ENCODE assay signal across 8 mouse cellular contexts in genomic region chr2:69884581-69884980, GRCm38 (mm10). TPM values are rescaled to one million over a fixed set of nuclear protein-coding genes. Genes with fewer than 3 reads are reported as not detected.
DNase-seq lines count a peak whose midpoint lies in the region; ATAC-seq and TF ChIP-seq lines count a peak whose summit lies in the region.

No protein-coding gene starts in this region.

- H3K27me3 ChIP-seq in heart, postnatal 0 days (ENCODE audit: control insufficient read depth, insufficient read depth, low read length): no peaks in the 10 kb centered on the region
- no peaks in the 10 kb centered on the region for H3K27me3 ChIP-seq in hindbrain, embryonic 14.5 days (ENCODE audit: control insufficient read depth, insufficient read depth, low read length)
- no peaks in the 10 kb centered on the region for H3K27me3 ChIP-seq in midbrain, embryonic 14.5 days (ENCODE audit: control insufficient read depth, insufficient read depth, low read length)

- intact Hi-C loops in heart, postnatal 36 days (cut with DNase I): loop anchor here (2.0 to 5.0 kb wide), 2 partner anchors 24 to 82 kb away; partner anchors contain the start of gene Ssb

- H3K9me3 ChIP-seq in heart, postnatal 0 days (replicated peaks; ENCODE audit: control insufficient read depth, low read length): no peaks in the 10 kb centered on the region
- no peaks in the 10 kb centered on the region for H3K9me3 ChIP-seq in hindbrain, embryonic 14.5 days (ENCODE audit: control insufficient read depth, low read length)
- no peaks in the 10 kb centered on the region for H3K9me3 ChIP-seq in midbrain, embryonic 14.5 days (ENCODE audit: control insufficient read depth, low read length)

- H3K27ac ChIP-seq in heart, postnatal 0 days (ENCODE audit: low read depth): no peak overlapping the region
- no peak overlapping the region for H3K27ac ChIP-seq in bone marrow macrophage, adult 2 months (ENCODE audit: insufficient read depth, low read depth, low read length)
- no peak overlapping the region for H3K27ac ChIP-seq in hindbrain, embryonic 14.5 days
- H3K27ac ChIP-seq in midbrain, embryonic 14.5 days (replicated peaks; ENCODE audit: low read depth, low read length): no peak overlapping the region

- H3K4me3 ChIP-seq in heart, postnatal 0 days (ENCODE audit: low read depth, low read length): peak overlapping the region; percentile 82
- H3K4me3 ChIP-seq in bone marrow macrophage, adult 2 months (ENCODE audit: insufficient read depth, low read length): peak overlapping the region; percentile 71
- peak overlapping the region; percentile 57 for H3K4me3 ChIP-seq in hindbrain, embryonic 14.5 days (replicated peaks; ENCODE audit: low read length)
- no peak overlapping the region for H3K4me3 ChIP-seq in midbrain, embryonic 14.5 days (replicated peaks; ENCODE audit: low read depth, low read length)

- H3K36me3 ChIP-seq in heart, postnatal 0 days (replicated peaks; ENCODE audit: control insufficient read depth, insufficient read depth, low read length): 0 out of 2 replicates have a peak, but pooled peaks cover 2% of the 10 kb centered on the region
- H3K36me3 ChIP-seq in hindbrain, embryonic 14.5 days (replicated peaks; ENCODE audit: control insufficient read depth, insufficient read depth): no peaks in the 10 kb centered on the region
- H3K36me3 ChIP-seq in midbrain, embryonic 14.5 days (ENCODE audit: control insufficient read depth, insufficient read depth, low read length): peaks cover 2% of the 10 kb centered on the region; the same call in 1 of the 2 replicates

- no peak for TF ChIP-seq POLR2A in bone marrow macrophage, adult 2 months (IDR thresholded peaks at IDR 0.05; ENCODE audit: borderline replicate concordance, low read depth, low read length)

- WGBS in heart, postnatal 0 days: 45% methylated on average over 6 of the region's 6 CpGs
- 64% methylated on average over 6 of the region's 6 CpGs for WGBS in hindbrain, embryonic 14.5 days
- WGBS in midbrain, embryonic 14.5 days: 64% methylated on average over 6 of the region's 6 CpGs

- no peak for TF ChIP-seq EP300 in heart, postnatal 0 days (IDR thresholded peaks at IDR 0.05; ENCODE audit: low read depth)

- H3K4me1 ChIP-seq in heart, postnatal 0 days (ENCODE audit: control insufficient read depth, insufficient read depth): peaks cover 7% of the 10 kb centered on the region
- peaks cover 4% of the 10 kb centered on the region; the same call in 1 of the 2 replicates for H3K4me1 ChIP-seq in bone marrow macrophage, adult 2 months (ENCODE audit: control insufficient read depth, insufficient read depth, low read length)
- H3K4me1 ChIP-seq in hindbrain, embryonic 14.5 days (replicated peaks; ENCODE audit: control insufficient read depth, insufficient read depth, low read length): peaks cover 16% of the 10 kb centered on the region
- peaks cover 4% of the 10 kb centered on the region; the same call in 1 of the 2 replicates for H3K4me1 ChIP-seq in midbrain, embryonic 14.5 days (ENCODE audit: control insufficient read depth, insufficient read depth, low read length)

- ATAC-seq in heart, postnatal 0 days (ENCODE audit: insufficient read depth, low read depth): no peak
- no peak for ATAC-seq in hindbrain, embryonic 14.5 days (ENCODE audit: low FRiP score)
- no peak for ATAC-seq in midbrain, embryonic 14.5 days (ENCODE audit: low FRiP score, low TSS enrichment)

- no peak for DNase-seq in heart, postnatal 0 days (ENCODE audit: low spot score)
- no peak for DNase-seq in heart, postnatal 36 days
- DNase-seq in hindbrain, embryonic 14.5 days (ENCODE audit: low spot score): no peak
- DNase-seq in midbrain, embryonic 14.5 days: no peak
- DNase-seq in adrenal gland, adult 18-20 months (ENCODE audit: low spot score in 2 of 2): no peak
- DNase-seq in adrenal gland, postnatal 4 days (ENCODE audit: low spot score in 2 of 2): no peak
- no peak for DNase-seq in testis, postnatal 14 days (ENCODE audit: low spot score)

- no peak for TF ChIP-seq CTCF in heart, postnatal 0 days (IDR thresholded peaks at IDR 0.05; ENCODE audit: low read depth)
- TF ChIP-seq CTCF in bone marrow macrophage, adult 2 months (IDR thresholded peaks at IDR 0.05; ENCODE audit: low read depth, low read length): no peak

- H3K4me2 ChIP-seq in heart, postnatal 0 days (ENCODE audit: low read depth, low read length): peak overlapping the region; percentile 87
- peak overlapping the region; percentile 86 for H3K4me2 ChIP-seq in hindbrain, embryonic 14.5 days (replicated peaks)
- peak overlapping the region; percentile 65 for H3K4me2 ChIP-seq in midbrain, embryonic 14.5 days (ENCODE audit: low read length)

- peak overlapping the region; percentile 87 for H3K9ac ChIP-seq in heart, postnatal 0 days (replicated peaks; ENCODE audit: low read depth, low read length)
- no peak overlapping the region; the same call in 1 of the 2 replicates for H3K9ac ChIP-seq in hindbrain, embryonic 14.5 days
- H3K9ac ChIP-seq in midbrain, embryonic 14.5 days (replicated peaks; ENCODE audit: low read length): no peak overlapping the region

RNA-seq across cellular contexts. Expression of gene Mettl5, which starts 0.8 kb away (rescaled TPM):
- total RNA-seq in heart, postnatal 0 days (2014; rRNA removed; ENCODE audit: low replicate concordance): 7.0 and 13.1 TPM in 2 replicates
- polyA plus RNA-seq in heart, postnatal 0 days (2015; fragmentation: Nextera tagmentation; extraction: Ambion mirVana): 43.3 and 45.7 TPM in 2 replicates
- 10 to 100 TPM; 20.8 to 25.3 TPM for total RNA-seq in heart, postnatal 36 days (2021)
- 19.4 and 20.0 TPM in 2 replicates for polyA plus RNA-seq in bone marrow macrophage, adult 2 months (2012; ENCODE audit: insufficient read depth, insufficient read length, missing spikeins)
- polyA plus RNA-seq in hindbrain, embryonic 14.5 days (2014; fragmentation: Nextera tagmentation; extraction: Ambion mirVana): 32.8 and 33.7 TPM in 2 replicates
- 27.7 and 29.7 TPM in 2 replicates for polyA plus RNA-seq in midbrain, embryonic 14.5 days (2014; fragmentation: Nextera tagmentation; extraction: Ambion mirVana)
- total RNA-seq in adrenal gland, adult 18-20 months (2021): 10 to 100 TPM; 15.7 to 17.3 TPM
- total RNA-seq in adrenal gland, postnatal 4 days (2021): 10 to 100 TPM; 26.0 to 27.1 TPM

RNA-seq across cellular contexts. Expression of gene Ubr3, which starts 12.5 kb away (rescaled TPM):
- 42.6 and 55.0 TPM in 2 replicates for total RNA-seq in heart, postnatal 0 days (2014; rRNA removed; ENCODE audit: low replicate concordance)
- 9.6 and 12.9 TPM in 2 replicates for polyA plus RNA-seq in heart, postnatal 0 days (2015; fragmentation: Nextera tagmentation; extraction: Ambion mirVana)
- total RNA-seq in heart, postnatal 36 days (2021): 100 to 1,000 TPM; 125 to 133 TPM
- 38.7 and 40.5 TPM in 2 replicates for polyA plus RNA-seq in bone marrow macrophage, adult 2 months (2012; ENCODE audit: insufficient read depth, insufficient read length, missing spikeins)
- polyA plus RNA-seq in hindbrain, embryonic 14.5 days (2014; fragmentation: Nextera tagmentation; extraction: Ambion mirVana): 16.3 and 21.3 TPM in 2 replicates
- 26.0 and 26.9 TPM in 2 replicates for polyA plus RNA-seq in midbrain, embryonic 14.5 days (2014; fragmentation: Nextera tagmentation; extraction: Ambion mirVana)
- total RNA-seq in adrenal gland, adult 18-20 months (2021): 10 to 100 TPM; 66.6 to 85.9 TPM
- total RNA-seq in adrenal gland, postnatal 4 days (2021): 10 to 100 TPM; 72.6 to 78.7 TPM

RNA-seq across cellular contexts. Expression of gene Ssb, which starts 23.2 kb away (rescaled TPM):
- total RNA-seq in heart, postnatal 0 days (2014; rRNA removed; ENCODE audit: low replicate concordance): 31.0 and 31.9 TPM in 2 replicates
- 157 and 172 TPM in 2 replicates for polyA plus RNA-seq in heart, postnatal 0 days (2015; fragmentation: Nextera tagmentation; extraction: Ambion mirVana)
- 10 to 100 TPM; 61.7 to 68.2 TPM for total RNA-seq in heart, postnatal 36 days (2021)
- polyA plus RNA-seq in bone marrow macrophage, adult 2 months (2012; ENCODE audit: insufficient read depth, insufficient read length, missing spikeins): 211 and 236 TPM in 2 replicates
- 225 and 239 TPM in 2 replicates for polyA plus RNA-seq in hindbrain, embryonic 14.5 days (2014; fragmentation: Nextera tagmentation; extraction: Ambion mirVana)
- 251 and 296 TPM in 2 replicates for polyA plus RNA-seq in midbrain, embryonic 14.5 days (2014; fragmentation: Nextera tagmentation; extraction: Ambion mirVana)
- total RNA-seq in adrenal gland, adult 18-20 months (2021): 100 to 1,000 TPM; 137 to 172 TPM
- 100 to 1,000 TPM; 196 to 224 TPM for total RNA-seq in adrenal gland, postnatal 4 days (2021)
